In the genomic region with DNA sequence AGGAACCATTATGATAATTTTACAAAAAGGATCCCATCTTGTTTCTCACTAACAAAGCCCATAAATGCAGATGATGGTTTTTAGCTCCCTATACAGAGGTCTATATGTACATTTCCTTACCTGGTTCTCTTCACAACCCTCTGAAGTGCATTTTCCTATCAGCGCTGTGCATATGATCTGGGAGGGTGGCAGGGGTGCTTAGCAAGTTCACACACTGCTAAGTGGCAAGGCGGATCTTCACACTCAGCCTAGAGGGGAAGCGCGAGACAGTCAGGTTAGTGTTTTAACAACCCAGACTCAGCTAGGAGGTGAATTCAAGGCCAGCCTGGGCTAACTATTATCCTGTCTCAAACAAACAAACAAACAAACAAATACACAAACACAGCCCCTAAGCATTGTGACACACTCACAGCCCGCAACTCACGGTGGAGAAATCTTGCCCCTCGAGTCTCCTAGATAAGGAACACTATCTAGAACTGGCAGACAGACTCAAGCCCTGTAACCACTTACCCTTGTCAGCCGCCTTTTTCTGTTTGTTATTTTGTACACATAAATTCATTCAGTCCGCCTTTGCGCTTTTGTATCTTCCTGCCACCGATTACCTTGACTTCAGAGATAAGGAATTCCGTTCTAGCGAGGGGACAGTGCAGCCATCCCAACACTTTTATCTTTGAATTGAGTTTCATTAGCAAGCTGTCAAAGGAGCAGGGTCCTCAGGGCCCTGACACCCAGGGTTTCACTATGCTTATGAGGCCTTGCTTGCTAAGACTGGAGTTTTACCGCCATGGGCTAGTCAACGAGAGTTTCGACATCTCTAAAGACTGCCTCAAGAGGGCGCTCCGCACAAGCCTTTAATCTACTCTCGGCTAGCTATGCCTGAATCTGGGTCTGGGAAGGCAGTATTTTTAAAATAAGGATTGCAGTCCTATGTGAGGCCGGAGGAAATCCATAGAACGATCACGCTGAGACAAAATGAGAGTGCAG, we compare ENCODE assay signal across 8 mouse cellular contexts. TPM values are rescaled to one million over a fixed set of nuclear protein-coding genes. Genes with fewer than 3 reads are reported as not detected.
DNase-seq lines count a peak whose midpoint lies in the region; ATAC-seq and TF ChIP-seq lines count a peak whose summit lies in the region.

No protein-coding gene starts in this region.

- ATAC-seq in megakaryocyte progenitor cell, adult 5-6 weeks (replicated peaks; ENCODE audit: poor library complexity): peak; percentile 89

- peaks cover 2% of the 10 kb centered on the region; the same call in 1 of the 2 replicates for H3K4me1 ChIP-seq in cortical plate, adult 2 months (ENCODE audit: control insufficient read depth, insufficient read depth, low read length)

- no peak overlapping the region for H3K27ac ChIP-seq in cortical plate, adult 2 months (ENCODE audit: insufficient read depth, low read length)

- H3K4me3 ChIP-seq in cortical plate, adult 2 months (ENCODE audit: insufficient read depth, low read length): no peak overlapping the region

- no peak for TF ChIP-seq POLR2A in cortical plate, adult 2 months (IDR thresholded peaks at IDR 0.05; ENCODE audit: extremely low read depth, insufficient read depth, low read length)

- TF ChIP-seq CTCF in cortical plate, adult 2 months (IDR thresholded peaks at IDR 0.05; ENCODE audit: extremely low read depth, insufficient read depth, low read length): peak; percentile 82

- DNase-seq in adipocyte (ENCODE audit: low spot score): peak; percentile 91
- DNase-seq in gastrocnemius, postnatal 10 days: peak; percentile 88
- DNase-seq in induced T-regulatory cell, adult 2 months (ENCODE audit: low read depth): peak; percentile 77
- peak; percentile 57 to 60 for DNase-seq in left cerebral cortex, adult 8-10 months (ENCODE audit: low spot score in 2 of 2)
- peak; percentile 90 to 94 for DNase-seq in right cerebral cortex, postnatal 10 days (ENCODE audit: low spot score in 2 of 2)
- peak; percentile 41 for DNase-seq in urinary bladder, postnatal 10 days (ENCODE audit: low spot score)

RNA-seq across cellular contexts. Expression of a gene that starts 53.0 kb away (rescaled TPM):
- 65.3 and 75.3 TPM in 2 replicates for polyA plus RNA-seq in cortical plate, adult 2 months (2012; rRNA removed)
- 1 to 10 TPM; 4.5 to 7.0 TPM for total RNA-seq in gastrocnemius, postnatal 10 days (2021)
- 10 to 100 TPM; 82.4 to 86.9 (median 83.6) TPM for total RNA-seq in left cerebral cortex, adult 8-10 months (2022)
- 5.6 and 6.2 TPM in 2 replicates for total RNA-seq in megakaryocyte progenitor cell, adult 5-6 weeks (2015)
- total RNA-seq in megakaryocyte progenitor cell, adult 5-6 weeks (2017): 4.4 and 7.5 TPM in 2 replicates

Comparison
In these comparisons a context has a peak if more than half of its experiments do, and no peak if none do; other contexts are left out.
1. DNase-seq: peak in every context shown above with its lines; median percentile 92 in right cerebral cortex, postnatal 10 days; 91 in adipocyte; 88 in gastrocnemius, postnatal 10 days; 77 in induced T-regulatory cell, adult 2 months; 58 in left cerebral cortex, adult 8-10 months; 41 in urinary bladder, postnatal 10 days.
2. RNA of a gene that starts 53.0 kb away (total RNA-seq): 82.4 to 86.9 TPM in left cerebral cortex, adult 8-10 months; 4.4 to 7.5 TPM in megakaryocyte progenitor cell, adult 5-6 weeks and 4.5 to 7.0 TPM in gastrocnemius, postnatal 10 days; every median in the first group is over 4 times any median in the second.